14 mouse cellular contexts compared by ENCODE assay signal in the genomic region with DNA sequence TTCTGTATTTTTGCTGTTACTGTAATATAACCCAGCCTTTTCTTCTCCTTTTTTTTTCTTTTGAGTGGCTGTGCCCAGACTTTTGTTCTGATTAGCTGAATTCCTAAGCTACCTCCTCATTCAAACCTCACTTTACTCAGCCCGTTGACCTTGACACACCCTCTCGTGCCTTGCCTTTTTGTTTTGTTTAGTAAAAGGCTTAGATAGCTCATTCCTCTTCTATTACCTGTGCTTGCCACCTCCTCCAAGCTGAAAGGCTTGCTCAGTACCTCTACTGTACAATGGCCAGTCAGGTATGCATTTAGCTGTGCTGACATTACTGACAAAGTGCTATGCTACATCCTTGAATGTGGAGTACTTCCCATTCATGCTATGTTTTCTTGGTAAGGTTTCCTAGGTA.
"Had no signal": no experiment of that assay in that cellular context is flagged by ENCODE, and none has a peak within 500 bp of the region (broad histone marks: within the 10 kb centered on the region; RNA-seq: fewer than 3 reads in every experiment).

No protein-coding gene starts in this region.

- ATAC-seq: midbrain, embryonic 15.5 days had no signal

- H3K4me1 ChIP-seq: liver, embryonic 15.5 days; lung, embryonic 15.5 days; megakaryocyte, embryonic 14.5 days; midbrain, embryonic 15.5 days; neural tube, embryonic 12.5 days had no signal

- DNase-seq: kidney, adult 11 months; kidney, adult 9 months; kidney, postnatal 4 days; thymus, postnatal 36 days had no signal

- H3K9me3 ChIP-seq: limb, embryonic 10.5 days; liver, embryonic 15.5 days; lung, embryonic 15.5 days; midbrain, embryonic 15.5 days; neural tube, embryonic 12.5 days had no signal

- H3K27me3 ChIP-seq: liver, embryonic 15.5 days; lung, embryonic 15.5 days; megakaryocyte, embryonic 14.5 days; midbrain, embryonic 15.5 days; neural tube, embryonic 12.5 days had no signal

- H3K27ac ChIP-seq: kidney, postnatal 0 days; limb, embryonic 10.5 days; liver, embryonic 15.5 days; lung, embryonic 15.5 days; macrophage; midbrain, embryonic 15.5 days; neural tube, embryonic 12.5 days had no signal

- H3K36me3 ChIP-seq: limb, embryonic 10.5 days; liver, embryonic 15.5 days; lung, embryonic 15.5 days; midbrain, embryonic 15.5 days; neural tube, embryonic 12.5 days had no signal

- H3K4me3 ChIP-seq: limb, embryonic 10.5 days; liver, embryonic 15.5 days; lung, embryonic 15.5 days; megakaryocyte, embryonic 14.5 days; midbrain, embryonic 15.5 days; neural tube, embryonic 12.5 days had no signal

- H3K9ac ChIP-seq: liver, embryonic 15.5 days; lung, embryonic 15.5 days; midbrain, embryonic 15.5 days; neural tube, embryonic 12.5 days had no signal

- H3K4me2 ChIP-seq: liver, embryonic 11.5 days; liver, embryonic 15.5 days; lung, embryonic 15.5 days; midbrain, embryonic 11.5 days; midbrain, embryonic 15.5 days; neural tube, embryonic 12.5 days had no signal
